Mouse (Mus musculus): Measurements from ENCODE around the gene Cldn4.

The Cldn4 gene

GRCm38 (mm10) chr5:134895291-134895690 is 51.4 kb downstream of the Cldn4 start:
- no peak for DNase-seq (ENCODE audit: extremely low read depth, low read depth, low spot score)

Measured in fat pad, adult 2 months (tissue).